Mouse (Mus musculus) thymus, adult 2 months (tissue): Measurements from ENCODE around the gene Rpl32.

ENCODE experiments used
- CTCF ChIP-seq: fragments of 200-500 bp; IDR thresholded peaks from 2 replicates; pipeline ENCODE4 v1.5.1; 2012; ENCODE audit warnings: mild to moderate bottlenecking, control low read depth, low read length, moderate library complexity, borderline replicate concordance; ENCODE audit not compliant: control insufficient read depth, poor library complexity, insufficient read depth; ENCODE audit errors: extremely low read depth
- POLR2A ChIP-seq: fragments of 200-500 bp; IDR thresholded peaks from 2 replicates; pipeline ENCODE4 v1.6.1; 2012; ENCODE audit warnings: mild to moderate bottlenecking, low read length, control low read depth, moderate library complexity; ENCODE audit not compliant: control insufficient read depth, poor library complexity, insufficient read depth; ENCODE audit errors: extremely low read depth

GRCm38 (mm10) chr6:115808196-115808487 is 405 bp downstream of the Rpl32 start:
- no peak for TF ChIP-seq POLR2A
- no peak for TF ChIP-seq CTCF
